Mouse (Mus musculus) myocyte (in vitro differentiated cells): Measurements from ENCODE around the gene Kctd17.

ENCODE experiments used
- CEBPB ChIP-seq: IDR thresholded peaks from 2 replicates; pipeline ENCODE4 v1.6.1; 2011; ENCODE audit warnings: mild to moderate bottlenecking, moderate library complexity; ENCODE audit not compliant: poor library complexity, insufficient read depth, severe bottlenecking
- E2F4 ChIP-seq: IDR thresholded peaks from one replicate; pipeline ENCODE4 v1.6.1; 2011; ENCODE audit warnings: mild to moderate bottlenecking, control low read depth, moderate library complexity; ENCODE audit not compliant: insufficient read depth
- MAX ChIP-seq: IDR thresholded peaks from one replicate; pipeline ENCODE4 v1.6.1; 2011; ENCODE audit warnings: low read depth, mild to moderate bottlenecking, control low read depth
- MYOG ChIP-seq, 3 experiments: IDR thresholded peaks; one replicate each; pipeline ENCODE4 v1.6.1; 2011; ENCODE audit warnings: control low read depth in 2 of 3, low read depth in 2 of 3, mild to moderate bottlenecking in 2 of 3; ENCODE audit not compliant: insufficient read length in 2 of 3, control insufficient read depth in 1 of 3, insufficient read depth in 1 of 3
- POLR2A ChIP-seq: IDR thresholded peaks from one replicate; pipeline ENCODE4 v1.6.1; 2011; ENCODE audit warnings: low read depth, mild to moderate bottlenecking, control low read depth, moderate library complexity; ENCODE audit not compliant: insufficient read length
- POLR2AphosphoS2 ChIP-seq: IDR thresholded peaks from one replicate; pipeline ENCODE4 v1.6.1; 2011; ENCODE audit warnings: low read depth, control low read depth; ENCODE audit not compliant: insufficient read length
- SRF ChIP-seq: IDR thresholded peaks from one replicate; pipeline ENCODE4 v1.6.1; 2011; ENCODE audit warnings: low read depth; ENCODE audit not compliant: control insufficient read depth, insufficient read length
- TCF12 ChIP-seq: IDR thresholded peaks from one replicate; pipeline ENCODE4 v1.6.1; 2011; ENCODE audit warnings: mild to moderate bottlenecking, control low read depth; ENCODE audit not compliant: poor library complexity, insufficient read depth, severe bottlenecking
- TCF3 ChIP-seq: IDR thresholded peaks from one replicate; pipeline ENCODE4 v1.6.1; 2011; ENCODE audit warnings: low read depth, control low read depth; ENCODE audit not compliant: insufficient read length
- USF1 ChIP-seq: IDR thresholded peaks from one replicate; pipeline ENCODE4 v1.6.1; 2011; ENCODE audit warnings: low read depth, mild to moderate bottlenecking, control low read depth, moderate library complexity

GRCm38 (mm10) chr15:78486564-78486963, 58.2 kb downstream of the Kctd17 start:
- TF ChIP-seq E2F4 = no peak
- TF ChIP-seq MAX = no peak
- no peak for TF ChIP-seq SRF
- TF ChIP-seq POLR2A = no peak
- peak; percentile 35 to 99 (median 97) for TF ChIP-seq MYOG (IDR thresholded peaks at IDR 0.05; ENCODE audit: control insufficient read depth in 1 of 3, insufficient read depth in 1 of 3, insufficient read length in 2 of 3, low read depth in 2 of 3)
- no peak for TF ChIP-seq USF1
- peak; percentile 97 for TF ChIP-seq TCF3
- no peak for TF ChIP-seq CEBPB
- peak; percentile 89 for TF ChIP-seq TCF12
- no peak for TF ChIP-seq POLR2AphosphoS2
